Mouse (Mus musculus) neural tube, embryonic 13.5 days (tissue): Measurements from ENCODE around the gene Ctso. TPM values are rescaled to one million over a fixed set of nuclear protein-coding genes. Genes with fewer than 3 reads are reported as not detected.

Source experiments
- ATAC-seq: fragments of 200-750 bp; cut with Nextera tagmentation; 2 replicates; pipeline ENCODE4 v1.8.0; 2017; ENCODE audit warnings: low read depth, mild to moderate bottlenecking, moderate TSS enrichment, moderate library complexity
- H3K27ac ChIP-seq: fragments of 300-500 bp; sonication (generic); replicated peaks from 2 replicates; pipeline ENCODE4 v1.5.1; 2015; ENCODE audit warnings: moderate library complexity, mild to moderate bottlenecking, inconsistent platforms
- H3K27me3 ChIP-seq: fragments of 300-500 bp; sonication (generic); 2 replicates; pipeline ENCODE4 v1.6.1; 2015; ENCODE audit warnings: mild to moderate bottlenecking, inconsistent platforms
- H3K36me3 ChIP-seq: fragments of 300-500 bp; sonication (generic); 2 replicates; pipeline ENCODE4 v1.6.1; 2015; ENCODE audit warnings: mild to moderate bottlenecking, inconsistent platforms
- H3K4me1 ChIP-seq: fragments of 300-500 bp; sonication (generic); replicated peaks from 2 replicates; pipeline ENCODE4 v1.6.1; 2015; ENCODE audit warnings: inconsistent platforms
- H3K4me2 ChIP-seq: fragments of 300-500 bp; sonication (generic); 2 replicates; pipeline ENCODE4 v1.6.1; 2015; ENCODE audit warnings: inconsistent platforms, mild to moderate bottlenecking, moderate library complexity
- H3K4me3 ChIP-seq: fragments of 300-500 bp; sonication (generic); 2 replicates; pipeline ENCODE4 v1.5.1; 2015; ENCODE audit warnings: mild to moderate bottlenecking, inconsistent platforms
- H3K9ac ChIP-seq: fragments of 300-500 bp; sonication (generic); 2 replicates; pipeline ENCODE4 v1.6.1; 2015; ENCODE audit warnings: moderate library complexity, mild to moderate bottlenecking, inconsistent platforms
- H3K9me3 ChIP-seq: fragments of 300-500 bp; sonication (generic); 2 replicates; pipeline ENCODE4 v1.6.1; 2016; ENCODE audit warnings: inconsistent platforms
- WGBS: fragments of 180-500 bp; shearing (Covaris S2); methylation state at CpG from one replicate; pipeline ENCODE4 v1.1.7; 2015; 5-methylcytosine and 5-hydroxymethylcytosine counted together
- polyA plus RNA-seq: library from polyadenylated mRNA; unstranded; fragments of >200 nt; fragmentation: Nextera tagmentation; extraction: Ambion mirVana; gene quantifications from 2 replicates; pipeline ENCODE4 v1.2.1, GENCODE M21; 2015

The Ctso gene
- 9.0 and 10.1 TPM in 2 replicates for polyA plus RNA-seq

DNA sequence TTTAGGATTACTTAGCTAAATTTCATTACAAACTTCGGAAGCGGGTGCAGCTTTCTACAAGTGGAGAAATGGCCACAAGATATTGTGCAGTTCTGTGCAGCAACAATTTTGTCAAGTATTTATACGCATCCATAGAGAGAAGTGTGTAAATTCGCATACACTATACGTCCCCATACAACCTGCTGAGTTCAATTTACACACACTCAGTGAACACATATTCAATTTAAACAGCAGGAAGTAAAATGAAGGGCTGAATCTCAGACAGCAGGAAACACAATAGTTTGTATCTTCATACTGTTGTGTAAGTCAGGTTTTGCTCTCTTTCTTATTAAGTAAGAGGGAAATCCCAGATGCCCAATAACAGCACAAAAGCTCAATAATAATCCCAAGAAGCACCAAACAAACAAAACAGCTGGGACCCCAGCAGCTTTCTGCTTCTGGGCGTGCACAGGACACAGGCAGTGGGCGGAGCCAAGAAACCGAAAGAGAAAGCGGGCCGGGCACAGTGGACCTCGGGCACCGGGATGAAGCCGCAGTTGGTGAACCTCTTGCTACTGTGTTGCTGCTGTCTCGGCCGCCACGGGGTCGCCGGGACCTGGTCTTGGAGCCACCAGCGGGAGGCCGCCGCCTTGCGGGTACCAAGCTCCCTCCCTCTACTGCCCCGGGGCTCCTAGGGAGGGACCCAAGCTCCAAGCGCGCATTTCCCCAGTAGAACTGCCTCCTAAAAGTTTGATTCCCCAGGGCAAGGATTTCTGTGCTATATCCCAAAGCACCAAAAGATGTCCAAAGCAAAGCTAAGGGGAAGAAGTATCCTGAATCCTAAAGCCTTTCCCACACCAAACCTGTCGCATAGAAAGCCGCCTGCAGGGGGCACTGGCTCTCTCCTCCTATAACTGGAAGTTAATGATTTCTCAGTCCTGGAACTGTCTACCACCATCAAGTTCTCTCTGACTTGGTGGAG is at the start of gene Ctso:
TSS of gene Ctso (plus strand) at position 461 of the 961 bp plus-strand sequence.
- peak; percentile 93 for ATAC-seq
- H3K27ac ChIP-seq = peak within 1 kb of the TSS; percentile 86
- H3K36me3 ChIP-seq = no peaks in the 10 kb centered on the region
- H3K4me2 ChIP-seq = peak within 1 kb of the TSS; percentile 63
- H3K4me3 ChIP-seq = peak within 1 kb of the TSS; percentile 69
- no peaks in the 10 kb centered on the region for H3K9me3 ChIP-seq
- WGBS = 10% methylated on average over 27 of the region's 27 CpGs
- peak within 1 kb of the TSS; percentile 77 for H3K9ac ChIP-seq
- no peaks in the 10 kb centered on the region for H3K27me3 ChIP-seq
- H3K4me1 ChIP-seq = peaks cover 13% of the 10 kb centered on the region

DNA sequence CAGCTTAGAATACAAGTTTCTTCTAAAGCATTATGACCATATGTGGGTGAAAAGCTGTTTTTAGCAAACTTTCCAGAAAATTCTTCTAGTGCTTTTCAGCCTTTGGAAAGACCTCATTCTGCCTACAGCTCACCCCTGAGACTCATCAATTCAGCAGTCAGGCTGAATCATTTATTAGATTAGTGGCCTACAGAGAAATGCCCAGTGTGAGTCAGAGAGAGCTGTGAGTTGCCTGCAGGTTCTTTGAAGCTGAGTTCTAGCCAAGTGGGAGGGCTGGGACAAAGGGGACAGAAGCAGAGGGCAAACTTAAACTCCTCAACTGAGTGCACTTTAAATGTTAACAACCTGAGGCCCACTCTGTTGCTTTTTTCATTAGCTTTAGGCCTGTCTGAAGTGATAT is 48.5 kb upstream of the Ctso start:
- no peak overlapping the region for H3K4me2 ChIP-seq
- no peaks in the 10 kb centered on the region for H3K9me3 ChIP-seq
- H3K9ac ChIP-seq = no peak overlapping the region
- ATAC-seq = no peak
- H3K27me3 ChIP-seq = no peaks in the 10 kb centered on the region
- no peaks in the 10 kb centered on the region for H3K36me3 ChIP-seq
- no peak overlapping the region for H3K27ac ChIP-seq
- no peaks in the 10 kb centered on the region for H3K4me1 ChIP-seq
- H3K4me3 ChIP-seq = no peak overlapping the region

DNA sequence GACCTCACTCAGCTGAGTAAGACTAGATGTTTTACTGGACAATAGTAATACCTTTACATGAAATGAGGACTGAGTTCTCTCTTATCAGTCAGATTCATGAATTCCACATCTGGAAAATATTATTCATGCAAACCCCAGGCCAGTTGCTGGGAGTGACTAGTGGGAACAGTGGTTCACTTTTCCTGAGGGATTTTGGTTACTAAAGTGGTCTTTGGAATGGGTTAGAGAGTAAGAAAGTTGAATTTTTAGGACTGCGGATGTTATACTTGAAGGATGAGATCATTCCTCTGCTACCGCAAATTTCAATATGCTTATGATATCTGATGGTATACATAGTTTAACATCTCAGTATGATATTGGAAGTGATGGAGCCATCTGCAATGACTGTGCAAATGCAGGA is 46.8 kb upstream of the Ctso start:
- no peaks in the 10 kb centered on the region for H3K27me3 ChIP-seq
- no peak overlapping the region for H3K27ac ChIP-seq
- H3K9ac ChIP-seq = no peak overlapping the region
- no peaks in the 10 kb centered on the region for H3K4me1 ChIP-seq
- H3K9me3 ChIP-seq = no peaks in the 10 kb centered on the region
- WGBS = 90% methylated on average over 2 of the region's 2 CpGs
- H3K36me3 ChIP-seq = no peaks in the 10 kb centered on the region
- no peak overlapping the region for H3K4me3 ChIP-seq
- ATAC-seq = no peak
- H3K4me2 ChIP-seq = no peak overlapping the region

DNA sequence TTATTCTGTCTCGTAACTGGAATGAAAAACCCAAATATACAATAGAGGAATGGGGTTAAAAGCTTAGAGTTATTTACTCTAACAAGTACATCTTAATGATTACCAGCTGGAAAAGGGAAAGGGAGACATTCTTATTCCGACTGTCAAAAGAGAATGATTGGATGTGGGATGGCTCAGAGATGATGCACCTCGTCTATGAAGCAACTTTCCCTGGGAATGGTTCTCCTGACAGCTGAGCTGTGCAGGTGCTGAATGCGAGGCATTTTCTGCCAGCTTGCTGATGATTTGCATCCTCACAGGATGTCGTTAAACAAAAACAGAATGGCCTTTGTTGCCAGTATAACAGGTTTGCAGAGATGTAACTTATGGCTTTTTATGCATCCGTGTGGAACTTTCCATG is 43.3 kb upstream of the Ctso start:
- Histone ChIP-seq H3K36me3 (no peaks in the 10 kb centered on the region), H3K27me3 (no peaks in the 10 kb centered on the region), H3K4me3 (no peak overlapping the region), H3K9ac (no peak overlapping the region), H3K9me3 (no peaks in the 10 kb centered on the region), H3K4me1 (no peaks in the 10 kb centered on the region), H3K27ac (no peak overlapping the region), H3K4me2 (no peak overlapping the region)
- 70% methylated on average over 6 of the region's 6 CpGs for WGBS
- no peak for ATAC-seq

DNA sequence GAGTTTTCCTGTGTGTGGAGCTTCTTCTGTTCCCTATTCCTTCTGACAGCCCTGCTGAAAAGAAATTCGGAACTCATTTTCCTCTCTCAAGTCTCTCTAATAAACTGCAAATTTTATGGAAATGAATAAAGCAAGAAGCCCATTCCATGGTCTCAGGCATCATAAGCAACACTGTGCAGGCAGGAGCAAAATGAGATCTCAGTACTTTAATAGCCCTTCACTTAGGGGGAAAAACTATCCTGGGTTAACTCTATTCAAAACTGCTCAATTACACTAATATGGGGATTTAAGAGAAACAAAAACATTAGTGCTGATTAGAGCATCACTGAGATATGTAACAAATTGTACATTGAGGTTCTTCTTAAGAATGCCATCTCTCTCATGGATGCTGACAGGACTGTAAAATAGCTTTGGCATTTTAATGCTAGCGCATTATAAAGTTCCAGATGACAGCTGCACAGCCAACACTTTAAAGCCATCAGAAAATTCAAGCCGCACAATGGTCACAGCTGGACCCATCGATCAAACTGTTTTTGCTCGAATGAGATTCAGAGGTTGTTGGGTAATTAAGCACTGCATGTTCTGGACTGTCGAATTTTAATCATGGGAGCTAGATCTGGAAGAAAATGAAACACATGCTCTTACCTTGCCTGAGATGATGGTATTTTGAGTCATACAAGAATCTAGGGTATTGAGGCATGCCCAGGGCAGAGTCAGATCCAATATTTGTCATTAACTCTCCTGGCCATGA is 21.9 kb upstream of the Ctso start:
- Histone ChIP-seq H3K9me3 (0 out of 2 replicates have a peak, but pooled peaks cover 3% of the 10 kb centered on the region), H3K27me3 (no peaks in the 10 kb centered on the region), H3K4me2 (no peak overlapping the region), H3K27ac (no peak overlapping the region), H3K4me1 (no peaks in the 10 kb centered on the region; the same call in 1 of the 2 replicates), H3K4me3 (no peak overlapping the region), H3K36me3 (no peaks in the 10 kb centered on the region), H3K9ac (no peak overlapping the region)
- ATAC-seq = no peak
- WGBS = 41% methylated on average over 6 of the region's 6 CpGs

DNA sequence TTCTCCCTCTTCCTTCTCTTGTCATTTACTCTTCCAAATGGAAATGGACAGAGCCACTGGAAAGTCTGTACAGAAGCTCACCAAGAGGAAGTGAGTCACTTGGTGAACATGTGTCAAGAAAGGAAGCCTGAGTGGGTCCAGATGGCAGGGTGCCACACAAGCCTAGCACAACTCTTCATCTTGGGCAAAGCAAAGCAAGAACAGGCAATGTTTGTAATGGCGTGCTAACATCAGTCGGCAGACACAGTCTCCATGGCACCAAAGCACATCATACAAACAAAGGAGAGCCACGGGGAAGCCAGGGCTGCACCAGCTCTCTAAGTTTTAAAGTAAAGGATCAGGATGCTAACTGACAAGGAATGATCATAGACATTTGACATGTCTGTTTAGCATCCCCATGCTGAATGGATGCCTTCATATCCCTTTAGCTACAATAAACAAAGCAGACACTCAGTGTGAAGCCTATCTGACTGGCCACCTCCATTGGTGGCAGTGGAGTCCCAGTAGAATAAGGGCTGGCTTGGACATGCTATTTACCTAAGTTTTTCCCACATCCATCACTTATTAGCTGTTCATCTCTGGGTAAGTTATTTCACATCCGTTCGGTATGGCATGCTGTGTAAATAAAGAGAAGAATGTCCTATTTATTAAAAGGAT is 16.2 kb upstream of the Ctso start:
- Histone ChIP-seq H3K9me3 (no peaks in the 10 kb centered on the region), H3K4me2 (no peak overlapping the region), H3K9ac (no peak overlapping the region), H3K4me1 (no peaks in the 10 kb centered on the region), H3K36me3 (no peaks in the 10 kb centered on the region), H3K4me3 (no peak overlapping the region), H3K27me3 (no peaks in the 10 kb centered on the region), H3K27ac (no peak overlapping the region)
- no peak for ATAC-seq
- 70% methylated on average over 5 of the region's 5 CpGs for WGBS

DNA sequence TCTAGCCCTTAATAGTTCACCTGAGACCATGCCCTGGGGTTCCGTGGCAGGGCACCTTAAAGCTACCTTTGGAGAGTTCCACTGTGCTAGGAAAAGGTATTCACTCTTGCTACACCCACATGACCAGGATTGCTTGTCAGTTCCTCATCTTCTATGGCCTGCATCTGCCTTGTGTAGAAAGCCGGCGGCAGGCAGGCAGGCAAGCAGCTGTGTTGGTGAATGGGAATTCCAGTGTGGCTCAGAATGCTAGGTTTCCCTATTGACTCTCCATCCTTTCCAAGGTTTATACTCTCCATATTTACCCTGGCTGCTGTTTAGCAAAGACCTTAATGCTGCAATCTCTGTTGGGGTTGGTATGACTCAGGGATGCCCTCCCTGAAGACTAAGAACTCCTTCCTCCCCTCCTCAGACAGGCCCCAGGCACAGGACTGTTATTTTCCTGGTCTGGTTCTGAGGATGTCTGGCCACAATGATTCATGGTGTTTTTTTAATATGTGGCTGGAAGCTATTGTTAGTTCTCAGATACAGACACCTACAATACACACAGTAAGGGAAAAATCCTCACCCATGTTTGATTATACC is 15.0 kb upstream of the Ctso start:
- Histone ChIP-seq H3K27ac (no peak overlapping the region), H3K4me1 (no peaks in the 10 kb centered on the region), H3K36me3 (no peaks in the 10 kb centered on the region), H3K4me3 (no peak overlapping the region), H3K4me2 (no peak overlapping the region), H3K27me3 (no peaks in the 10 kb centered on the region), H3K9ac (no peak overlapping the region), H3K9me3 (no peaks in the 10 kb centered on the region)
- no peak for ATAC-seq
- WGBS = 85% methylated on average over 3 of the region's 3 CpGs

DNA sequence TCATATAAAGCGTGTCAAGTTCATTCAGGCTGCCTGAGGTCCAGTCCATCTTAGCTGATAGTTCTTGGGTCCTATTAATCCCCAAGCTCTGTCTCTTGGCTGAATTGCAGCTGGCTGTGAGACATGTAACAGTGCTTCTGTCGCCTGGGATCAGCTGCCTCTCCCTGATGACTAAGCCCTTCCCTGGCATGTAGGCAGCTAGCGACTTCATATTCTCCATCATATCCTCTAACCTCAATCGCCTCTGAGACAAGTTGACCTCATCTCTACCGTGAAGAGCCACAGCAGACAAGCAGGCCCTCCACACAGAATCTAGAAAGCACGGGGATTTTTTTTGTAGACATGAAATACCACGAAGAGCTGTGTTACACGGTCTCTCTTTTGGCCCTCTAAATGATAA is 14.2 kb upstream of the Ctso start:
- Histone ChIP-seq H3K9me3 (no peaks in the 10 kb centered on the region), H3K4me3 (no peak overlapping the region), H3K27ac (no peak overlapping the region), H3K36me3 (no peaks in the 10 kb centered on the region), H3K27me3 (no peaks in the 10 kb centered on the region), H3K4me1 (no peaks in the 10 kb centered on the region), H3K4me2 (no peak overlapping the region), H3K9ac (no peak overlapping the region)
- ATAC-seq = no peak
- WGBS = 85% methylated on average over 8 of the region's 8 CpGs

DNA sequence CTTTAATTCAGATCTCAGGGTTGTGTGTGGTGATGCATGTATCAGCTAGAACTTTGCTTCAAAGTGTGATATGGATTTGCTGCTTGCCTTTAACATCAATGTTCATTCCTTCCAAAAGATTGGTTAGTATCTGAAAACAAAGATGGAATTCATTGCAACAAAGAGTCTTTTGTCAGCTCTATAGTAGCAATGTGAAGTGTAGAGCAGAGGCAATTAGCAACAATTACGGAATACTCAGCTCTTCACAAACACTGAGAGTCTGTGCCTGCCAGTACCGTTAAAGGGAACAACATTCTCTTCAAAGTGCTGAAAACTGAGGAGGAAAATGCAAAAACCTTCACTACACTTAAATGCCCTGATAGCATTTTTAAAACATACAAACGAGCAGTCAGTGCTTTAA is 12.7 kb upstream of the Ctso start:
- H3K9me3 ChIP-seq = no peaks in the 10 kb centered on the region
- H3K4me2 ChIP-seq = no peak overlapping the region
- no peaks in the 10 kb centered on the region for H3K36me3 ChIP-seq
- no peak overlapping the region for H3K27ac ChIP-seq
- no peaks in the 10 kb centered on the region for H3K27me3 ChIP-seq
- WGBS = 37% methylated on average over 3 of the region's 3 CpGs
- H3K4me1 ChIP-seq = no peaks in the 10 kb centered on the region
- no peak overlapping the region for H3K9ac ChIP-seq
- ATAC-seq = no peak
- no peak overlapping the region for H3K4me3 ChIP-seq

DNA sequence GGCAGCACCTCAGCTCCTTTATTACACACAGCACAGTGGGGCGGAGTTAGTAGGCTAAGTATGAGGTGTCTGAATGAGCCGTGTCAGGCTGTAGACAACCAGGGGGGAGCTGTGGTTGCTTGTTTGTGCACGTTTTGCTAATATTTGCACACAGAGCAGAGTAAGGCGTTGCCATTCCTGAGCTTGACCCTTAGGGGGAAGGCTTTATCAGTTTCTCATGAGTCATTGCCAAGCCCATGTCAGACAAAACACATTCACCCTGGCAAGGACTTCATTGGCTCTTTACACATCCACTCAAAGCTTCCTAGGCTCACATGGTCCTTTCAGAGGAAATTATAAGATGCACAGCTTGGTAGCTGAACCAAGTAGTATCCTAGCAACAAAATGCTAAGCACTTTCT is 9.5 kb upstream of the Ctso start:
- Histone ChIP-seq H3K27ac (no peak overlapping the region), H3K4me1 (no peaks in the 10 kb centered on the region), H3K4me3 (no peak overlapping the region), H3K9ac (no peak overlapping the region), H3K4me2 (no peak overlapping the region), H3K9me3 (no peaks in the 10 kb centered on the region), H3K27me3 (no peaks in the 10 kb centered on the region), H3K36me3 (no peaks in the 10 kb centered on the region)
- peak; percentile 25; the same call in 1 of the 2 replicates for ATAC-seq
- 64% methylated on average over 4 of the region's 4 CpGs for WGBS

DNA sequence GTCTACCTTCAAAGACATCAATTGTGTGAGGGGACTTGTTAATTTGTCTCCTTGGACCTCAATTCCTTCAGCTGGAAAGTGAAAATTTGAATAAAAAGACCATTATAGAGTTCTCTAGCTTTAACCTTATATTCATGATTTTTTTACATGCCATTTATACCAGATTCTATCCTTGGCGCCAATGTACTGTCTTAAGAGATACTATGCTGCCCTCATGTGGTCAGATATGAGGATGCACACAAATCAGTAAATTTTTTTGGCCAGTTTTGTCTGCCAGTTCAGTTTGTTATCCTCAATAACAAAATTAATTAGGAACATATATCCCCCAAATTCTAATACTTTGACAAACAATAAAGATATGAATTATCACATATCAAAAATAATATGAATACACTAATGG is 7.5 kb upstream of the Ctso start:
- 7% methylated on average over 1 of the region's 1 CpGs for WGBS
- H3K4me1 ChIP-seq = no peaks in the 10 kb centered on the region

DNA sequence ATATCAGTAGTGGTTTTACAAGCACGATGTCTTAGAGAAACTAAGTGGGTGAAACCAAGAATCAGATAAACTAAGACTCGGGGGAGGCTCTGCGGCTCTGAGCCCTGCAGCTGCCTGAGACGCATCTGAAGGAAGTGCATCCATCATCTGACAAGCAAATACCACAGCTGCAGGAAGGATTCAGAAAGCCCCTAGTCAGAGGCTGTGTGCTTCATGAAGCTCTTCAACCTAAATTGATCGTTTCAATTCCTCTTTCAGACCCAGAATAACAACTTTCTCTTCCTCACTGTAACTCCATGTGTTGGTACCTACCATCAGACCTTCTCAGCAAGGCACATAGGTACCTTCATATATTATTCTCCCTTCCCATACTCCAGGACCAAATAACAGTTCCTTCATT is 6.5 kb upstream of the Ctso start:
- Histone ChIP-seq H3K9ac (no peak overlapping the region), H3K9me3 (no peaks in the 10 kb centered on the region), H3K4me3 (no peak overlapping the region), H3K4me1 (no peaks in the 10 kb centered on the region), H3K4me2 (no peak overlapping the region), H3K27ac (no peak overlapping the region), H3K36me3 (no peaks in the 10 kb centered on the region), H3K27me3 (no peaks in the 10 kb centered on the region)
- no peak for ATAC-seq
- WGBS = 56% methylated on average over 5 of the region's 5 CpGs

More for the DNA sequence above, 7.5 kb upstream of the Ctso start:
- Histone ChIP-seq H3K4me3 (no peak overlapping the region), H3K36me3 (no peaks in the 10 kb centered on the region), H3K9ac (no peak overlapping the region), H3K4me2 (no peak overlapping the region), H3K9me3 (no peaks in the 10 kb centered on the region), H3K27ac (no peak overlapping the region), H3K27me3 (no peaks in the 10 kb centered on the region)
- ATAC-seq = no peak; the same call in 1 of the 2 replicates
